Mouse (Mus musculus): ENCODE measurements around the gene Mdm2. TPM values are rescaled to one million over a fixed set of nuclear protein-coding genes. Genes with fewer than 3 reads are reported as not detected.
"Not testable (repeated sequence)": the region's sequence is repeated elsewhere in the genome, so short reads cannot be mapped to it uniquely, and the experiment has no call there.

Mdm2 gene
- polyA plus RNA-seq, 1 experiment, result 2.1 TPM

GRCm38 (mm10) chr10:117736573-117736972 lies 26.0 kb upstream of the Mdm2 start:
- peaks cover 29% of the 10 kb centered on the region for H3K4me1 ChIP-seq (ENCODE audit: control insufficient read depth)
- peaks cover 7% of the 10 kb centered on the region for H3K36me3 ChIP-seq (ENCODE audit: control insufficient read depth)

GRCm38 (mm10) chr10:117735396-117735795 lies 24.8 kb upstream of the Mdm2 start:
- H3K36me3 ChIP-seq (ENCODE audit: control insufficient read depth); H3K27me3 ChIP-seq (ENCODE audit: control insufficient read depth); H3K9me3 ChIP-seq (ENCODE audit: control insufficient read depth, low read length); H3K4me3 ChIP-seq (replicated peaks): not testable (repeated sequence)
- peaks cover 40% of the 10 kb centered on the region for H3K4me1 ChIP-seq (ENCODE audit: control insufficient read depth)

More at GRCm38 (mm10) chr10:117736573-117736972, 26.0 kb upstream of the Mdm2 start:
- TF ChIP-seq TAL1 (IDR thresholded peaks at IDR 0.05; ENCODE audit: low read length) (no peak), GATA1 (IDR thresholded peaks at IDR 0.05; ENCODE audit: low read length) (no peak)
- Histone ChIP-seq H3K4me3 (replicated peaks) (no peak overlapping the region), H3K27me3 (ENCODE audit: control insufficient read depth) (no peaks in the 10 kb centered on the region), H3K9me3 (ENCODE audit: control insufficient read depth, low read length) (no peaks in the 10 kb centered on the region)

- not testable (repeated sequence) for H3K4me3 ChIP-seq (replicated peaks); H3K9me3 ChIP-seq (ENCODE audit: control insufficient read depth, low read length); H3K36me3 ChIP-seq (ENCODE audit: control insufficient read depth); H3K27me3 ChIP-seq (ENCODE audit: control insufficient read depth)
- H3K4me1 ChIP-seq (ENCODE audit: control insufficient read depth), result peaks cover 40% of the 10 kb centered on the region
These were observed 23.7 kb upstream of the Mdm2 start for GRCm38 (mm10) chr10:117734104-117734852.

GRCm38 (mm10) chr10:117733626-117734025 lies 23.1 kb upstream of the Mdm2 start:
- H3K4me1 ChIP-seq (ENCODE audit: control insufficient read depth), result peaks cover 35% of the 10 kb centered on the region
- not testable (repeated sequence) for H3K9me3 ChIP-seq (ENCODE audit: control insufficient read depth, low read length); H3K27me3 ChIP-seq (ENCODE audit: control insufficient read depth); H3K4me3 ChIP-seq (replicated peaks); H3K36me3 ChIP-seq (ENCODE audit: control insufficient read depth)

- Histone ChIP-seq H3K36me3 (ENCODE audit: control insufficient read depth) (no peaks in the 10 kb centered on the region), H3K4me1 (ENCODE audit: control insufficient read depth) (peaks cover 30% of the 10 kb centered on the region), H3K4me3 (replicated peaks) (no peak overlapping the region), H3K27me3 (ENCODE audit: control insufficient read depth) (no peaks in the 10 kb centered on the region), H3K9me3 (ENCODE audit: control insufficient read depth, low read length) (no peaks in the 10 kb centered on the region)
- TF ChIP-seq GATA1 (IDR thresholded peaks at IDR 0.05; ENCODE audit: low read length) (no peak), TAL1 (IDR thresholded peaks at IDR 0.05; ENCODE audit: low read length) (no peak)
These were observed 22.5 kb upstream of the Mdm2 start for GRCm38 (mm10) chr10:117732962-117733592.

- TF ChIP-seq GATA1 (IDR thresholded peaks at IDR 0.05; ENCODE audit: low read length) (peak; percentile 50; the same call in 1 of the 2 replicates), TAL1 (IDR thresholded peaks at IDR 0.05; ENCODE audit: low read length) (peak; percentile 64)
- no peaks in the 10 kb centered on the region for H3K27me3 ChIP-seq (ENCODE audit: control insufficient read depth)
- H3K4me1 ChIP-seq (ENCODE audit: control insufficient read depth), result peaks cover 29% of the 10 kb centered on the region
- no peaks in the 10 kb centered on the region for H3K36me3 ChIP-seq (ENCODE audit: control insufficient read depth)
- no peak overlapping the region for H3K4me3 ChIP-seq (replicated peaks)
- H3K9me3 ChIP-seq (ENCODE audit: control insufficient read depth, low read length), result no peaks in the 10 kb centered on the region
These were observed 21.6 kb upstream of the Mdm2 start for GRCm38 (mm10) chr10:117732184-117732583.

- H3K4me1 ChIP-seq (ENCODE audit: control insufficient read depth), result peaks cover 29% of the 10 kb centered on the region
- H3K9me3 ChIP-seq (ENCODE audit: control insufficient read depth, low read length), result no peaks in the 10 kb centered on the region
- no peak for TF ChIP-seq TAL1 (IDR thresholded peaks at IDR 0.05; ENCODE audit: low read length)
- no peak for TF ChIP-seq GATA1 (IDR thresholded peaks at IDR 0.05; ENCODE audit: low read length)
- no peaks in the 10 kb centered on the region for H3K36me3 ChIP-seq (ENCODE audit: control insufficient read depth)
- no peaks in the 10 kb centered on the region for H3K27me3 ChIP-seq (ENCODE audit: control insufficient read depth)
- H3K4me3 ChIP-seq (replicated peaks), result no peak overlapping the region
These were observed 20.9 kb upstream of the Mdm2 start for GRCm38 (mm10) chr10:117731244-117732101.

- H3K4me1 ChIP-seq (ENCODE audit: control insufficient read depth), result peaks cover 29% of the 10 kb centered on the region
- no peak overlapping the region for H3K4me3 ChIP-seq (replicated peaks)
- no peaks in the 10 kb centered on the region for H3K36me3 ChIP-seq (ENCODE audit: control insufficient read depth)
- H3K27me3 ChIP-seq (ENCODE audit: control insufficient read depth), result no peaks in the 10 kb centered on the region
- TF ChIP-seq GATA1 (IDR thresholded peaks at IDR 0.05; ENCODE audit: low read length) (no peak), TAL1 (IDR thresholded peaks at IDR 0.05; ENCODE audit: low read length) (no peak)
- H3K9me3 ChIP-seq (ENCODE audit: control insufficient read depth, low read length), result no peaks in the 10 kb centered on the region
These were observed 20.2 kb upstream of the Mdm2 start for GRCm38 (mm10) chr10:117730637-117731203.

- no peak for TF ChIP-seq TAL1 (IDR thresholded peaks at IDR 0.05; ENCODE audit: low read length)
- no peak for TF ChIP-seq GATA1 (IDR thresholded peaks at IDR 0.05; ENCODE audit: low read length)
- no peaks in the 10 kb centered on the region for H3K9me3 ChIP-seq (ENCODE audit: control insufficient read depth, low read length)
These were observed 19.6 kb upstream of the Mdm2 start for GRCm38 (mm10) chr10:117730140-117730539.

More at GRCm38 (mm10) chr10:117730140-117730539, 19.6 kb upstream of the Mdm2 start:
- Histone ChIP-seq H3K36me3 (ENCODE audit: control insufficient read depth) (no peaks in the 10 kb centered on the region), H3K4me1 (ENCODE audit: control insufficient read depth) (peaks cover 29% of the 10 kb centered on the region), H3K27me3 (ENCODE audit: control insufficient read depth) (no peaks in the 10 kb centered on the region), H3K4me3 (replicated peaks) (no peak overlapping the region)

Measured in erythroblast, embryonic 14.5 days (primary cell).